Mouse (Mus musculus) CD8-positive naive resting alpha-beta T cell, adult 2 months (primary cell): ENCODE measurements around the gene Ankrd12.
"Not testable (repeated sequence)": the region's sequence is repeated elsewhere in the genome, so short reads cannot be mapped to it uniquely, and the experiment has no call there.

ENCODE experiments used
- DNase-seq, 2 experiments: peaks; one replicate each; pipeline ENCODE4 v3.0.0; 2022; ENCODE audit warnings: low read depth in 2 of 2, low spot score in 2 of 2

Ankrd12 gene

DNA sequence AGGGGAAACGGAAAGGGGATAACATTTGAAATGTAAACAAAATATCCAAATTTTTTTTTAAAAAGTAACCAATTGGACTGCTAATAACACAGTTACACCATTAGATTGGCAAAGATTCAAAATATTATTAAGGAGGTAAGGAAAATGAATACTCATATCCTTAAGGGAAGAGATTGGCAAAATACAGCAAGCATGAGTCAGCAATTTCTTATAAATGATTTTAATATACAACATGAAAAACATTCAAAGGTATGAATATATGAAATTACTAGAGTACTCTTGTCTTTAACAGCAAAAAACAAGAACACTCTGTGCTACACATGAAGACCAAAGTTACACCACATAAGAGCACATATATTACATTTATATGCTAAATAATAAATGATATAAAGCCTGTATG lies 8.1 kb upstream of the Ankrd12 start:
- DNase-seq, result no peak

DNA sequence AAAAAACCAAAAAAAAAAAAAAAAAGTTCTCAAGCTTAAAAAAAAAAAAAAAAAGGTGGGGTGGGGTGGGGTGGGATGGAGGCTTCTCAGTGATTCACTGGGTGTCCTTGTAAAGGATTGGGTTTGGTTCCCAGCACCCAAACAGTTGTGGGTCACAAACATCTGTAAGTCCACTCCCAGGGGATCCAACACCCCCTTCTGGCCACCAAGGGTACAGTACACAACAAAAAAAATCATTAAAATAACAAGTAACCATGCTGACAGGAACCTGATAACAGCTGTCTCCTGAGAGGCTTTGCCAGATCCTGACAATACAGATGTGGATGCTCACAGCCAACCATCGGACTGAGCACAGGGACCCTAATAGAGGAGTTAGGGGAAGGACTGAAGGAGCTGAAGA lies 7.6 kb upstream of the Ankrd12 start:
- DNase-seq, result no peak

DNA sequence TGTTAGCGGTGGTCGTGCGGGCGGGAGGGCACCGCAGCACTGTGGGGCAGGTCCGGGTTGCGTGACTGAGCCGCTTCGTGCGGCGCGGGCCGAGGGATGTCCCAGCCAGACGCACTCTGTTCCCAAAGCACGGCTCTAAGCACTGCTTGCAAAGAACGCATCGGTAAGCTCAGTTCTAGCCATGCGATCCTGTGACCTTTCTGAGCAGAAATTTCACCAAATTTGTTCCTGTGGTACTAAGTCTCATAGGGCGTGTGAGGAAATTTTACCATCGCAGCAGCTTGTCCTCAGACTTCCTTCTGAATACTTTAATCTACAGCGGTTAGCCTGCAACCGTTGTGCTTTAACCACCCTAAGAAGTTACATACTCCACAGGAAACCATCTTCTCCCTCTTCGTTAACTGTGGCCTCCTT lies 555 bp upstream of the Ankrd12 start:
- no peak for DNase-seq

DNA sequence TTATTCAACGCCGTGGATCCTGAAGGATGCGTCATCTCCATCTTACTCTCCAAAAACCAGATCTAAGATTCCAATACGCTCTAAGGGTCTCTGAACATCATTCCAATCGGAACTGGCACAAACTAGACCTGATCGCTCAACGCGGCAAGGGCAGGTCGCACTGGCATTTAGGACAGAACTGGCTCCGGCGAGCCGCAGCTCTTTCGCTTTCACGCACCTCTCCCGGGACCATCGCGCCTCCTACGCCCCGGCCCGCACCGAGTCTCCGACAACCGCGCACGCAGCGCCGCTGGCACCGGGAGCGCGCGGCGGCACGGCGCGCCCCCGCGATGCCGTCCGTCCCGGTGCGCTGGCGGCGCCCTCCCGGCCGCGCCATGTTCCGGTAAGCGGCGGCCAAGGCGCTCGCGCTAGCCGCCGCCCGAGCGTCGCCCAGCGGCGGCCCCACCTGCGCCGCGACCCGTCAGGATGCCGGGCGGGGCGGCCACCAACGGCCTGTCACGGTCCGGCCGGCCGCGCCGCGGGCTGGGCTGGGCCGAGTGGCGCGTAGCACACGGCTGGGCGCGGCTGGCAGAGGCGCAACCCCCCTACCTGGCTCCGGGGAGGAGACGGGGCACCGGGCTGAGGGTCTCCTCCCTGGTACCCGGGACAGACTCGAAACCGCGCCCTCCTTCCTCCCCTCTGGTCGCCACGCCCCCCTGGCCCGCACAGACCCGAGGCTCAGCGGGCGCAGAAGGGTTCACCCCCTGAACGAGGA lies 538 bp downstream of the Ankrd12 start:
- DNase-seq, result peak; percentile 9 to 25

DNA sequence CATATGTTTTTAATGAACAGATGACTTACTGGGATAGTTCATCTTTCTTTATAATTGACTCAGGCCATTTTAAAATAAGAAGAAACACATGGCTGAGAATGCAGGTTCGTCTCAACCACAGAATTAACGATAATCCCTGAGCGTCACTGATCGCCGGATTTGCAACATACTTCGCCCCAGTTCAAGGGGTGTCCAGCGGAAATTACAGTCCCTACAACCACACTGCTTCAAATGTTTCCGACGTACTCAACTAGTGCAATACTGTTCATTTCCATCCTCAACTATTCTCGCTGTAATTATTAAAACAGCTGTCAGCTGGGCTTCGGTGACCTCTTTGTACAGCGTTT lies 1.1 kb downstream of the Ankrd12 start:
- peak in 1 of 2 experiments; percentile 12 for DNase-seq

DNA sequence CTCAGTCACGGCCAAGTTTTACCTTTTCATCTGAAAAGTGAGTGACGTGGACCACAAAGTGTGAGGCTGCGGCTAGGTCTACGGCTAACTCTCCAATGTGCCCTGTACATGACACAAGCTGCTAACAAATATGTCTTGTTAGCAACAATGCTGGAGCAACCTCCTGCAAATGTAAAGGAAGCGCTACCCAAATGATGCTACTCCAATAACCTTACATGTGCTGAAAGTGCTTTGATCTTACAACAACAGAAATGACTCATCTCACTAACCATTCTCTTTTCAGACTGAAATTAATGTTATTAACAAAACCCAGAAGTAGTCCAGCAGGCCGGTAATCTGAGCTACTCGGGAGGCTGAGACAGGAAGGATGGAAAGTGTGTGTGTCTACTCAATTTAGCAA lies 2.9 kb downstream of the Ankrd12 start:
- no peak for DNase-seq

DNA sequence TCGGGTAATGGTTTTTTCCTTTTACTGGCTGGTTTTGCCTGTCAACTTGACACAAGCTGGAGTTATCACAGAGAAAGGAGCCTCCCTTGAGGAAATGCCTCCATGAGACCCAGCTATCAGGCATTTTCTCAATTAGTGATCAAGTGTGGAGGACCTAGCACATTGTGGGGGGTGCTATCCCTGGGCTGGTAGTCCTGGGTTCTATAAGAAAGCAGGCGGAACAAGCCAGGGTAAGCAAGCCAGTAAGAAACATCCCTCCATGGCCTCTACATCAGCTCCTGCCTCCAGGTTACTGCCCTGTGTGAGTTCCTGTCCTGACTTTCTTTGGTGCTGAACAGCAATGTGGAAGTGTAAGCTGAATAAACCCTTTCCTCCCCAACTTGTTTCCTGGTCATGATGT lies 7.9 kb downstream of the Ankrd12 start:
- DNase-seq, result not testable (repeated sequence)

DNA sequence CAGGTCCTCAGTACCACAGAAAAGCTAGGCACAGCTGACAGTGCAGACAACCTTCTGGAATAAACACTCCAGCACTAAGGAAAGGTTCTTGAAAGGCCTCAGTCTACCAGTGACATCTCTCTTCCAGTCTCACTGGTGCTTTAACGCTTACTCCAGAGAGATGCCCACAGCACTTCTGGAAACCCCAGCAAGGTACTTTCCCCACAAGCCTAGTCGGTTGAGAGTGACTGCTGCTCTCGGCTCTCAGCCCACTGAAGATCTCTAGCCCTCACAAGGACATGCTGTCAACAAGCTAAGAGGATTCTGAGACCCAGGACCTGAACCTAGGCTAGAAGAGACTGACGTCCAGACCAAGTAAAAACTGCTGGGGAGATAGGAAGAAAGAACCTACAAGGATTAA lies 11.8 kb downstream of the Ankrd12 start:
- no peak for DNase-seq

DNA sequence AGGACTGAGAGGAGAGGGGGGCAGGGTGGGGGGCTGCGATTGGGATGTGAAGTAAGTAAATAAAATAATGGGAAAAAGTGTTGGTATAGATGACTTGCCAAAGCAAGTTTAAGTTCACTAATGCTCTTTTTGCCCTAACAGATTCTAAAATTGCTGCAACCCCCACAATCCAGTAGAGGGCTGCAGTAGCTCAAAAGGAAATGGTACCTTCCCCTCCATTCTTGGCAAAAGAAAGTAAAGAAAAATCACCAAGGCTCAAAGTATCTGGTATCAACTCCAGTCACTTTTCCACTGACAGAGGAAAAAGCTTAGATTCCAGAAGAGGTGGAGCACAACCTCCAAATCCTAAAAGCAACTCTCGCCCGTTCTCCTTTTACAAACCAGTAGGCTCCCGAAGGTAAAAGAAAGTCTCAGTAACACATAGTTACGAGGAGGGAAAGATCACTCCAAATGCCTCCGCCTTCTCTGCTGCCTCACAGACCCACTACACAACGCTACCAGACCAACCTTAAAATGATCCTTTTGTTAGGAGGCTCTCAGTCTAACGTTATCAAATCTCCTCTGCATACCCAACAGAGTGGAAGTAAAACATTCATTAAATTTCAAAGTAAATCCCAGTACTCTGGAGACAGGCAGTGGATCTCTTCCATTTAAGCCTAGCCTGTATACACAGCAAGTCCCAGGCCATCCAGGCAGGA lies 15.5 kb downstream of the Ankrd12 start:
- no peak for DNase-seq

DNA sequence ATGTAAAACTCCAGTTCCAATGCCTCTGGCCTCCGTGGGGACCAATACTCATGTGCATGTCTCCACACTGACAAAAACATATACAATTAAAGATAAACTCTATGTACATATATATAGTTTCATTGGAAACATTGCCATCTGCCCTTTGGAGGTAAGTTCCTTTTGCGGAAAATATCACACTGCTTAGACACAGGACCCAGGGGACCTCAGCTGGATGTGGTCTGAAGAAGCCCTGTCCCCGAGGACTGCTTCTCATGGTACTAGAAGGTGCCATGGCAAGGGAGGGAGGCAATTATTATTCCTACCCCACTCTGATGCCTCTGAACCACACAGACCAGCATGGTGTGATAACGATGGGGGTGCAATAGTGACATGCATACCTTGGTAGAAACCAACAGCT lies 18.7 kb downstream of the Ankrd12 start:
- no peak for DNase-seq

DNA sequence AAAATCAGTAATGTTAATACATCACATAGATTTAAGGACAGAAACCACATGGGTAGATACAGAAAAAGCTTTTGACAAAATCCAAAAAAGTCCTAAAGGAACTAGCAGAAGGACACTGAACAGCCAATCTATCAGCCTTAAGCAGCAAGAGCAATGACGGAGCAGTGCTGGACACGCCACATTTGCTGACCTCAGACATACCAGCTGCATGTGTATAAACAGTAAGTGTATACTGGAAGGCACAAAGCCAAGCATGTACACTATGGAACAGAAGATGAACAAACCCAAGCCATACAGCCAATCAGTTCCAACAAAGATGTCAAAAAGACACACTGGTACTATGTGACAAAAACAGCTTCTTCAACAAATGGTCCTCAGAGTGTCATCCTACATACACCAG lies 19.7 kb downstream of the Ankrd12 start:
- DNase-seq, result no peak

DNA sequence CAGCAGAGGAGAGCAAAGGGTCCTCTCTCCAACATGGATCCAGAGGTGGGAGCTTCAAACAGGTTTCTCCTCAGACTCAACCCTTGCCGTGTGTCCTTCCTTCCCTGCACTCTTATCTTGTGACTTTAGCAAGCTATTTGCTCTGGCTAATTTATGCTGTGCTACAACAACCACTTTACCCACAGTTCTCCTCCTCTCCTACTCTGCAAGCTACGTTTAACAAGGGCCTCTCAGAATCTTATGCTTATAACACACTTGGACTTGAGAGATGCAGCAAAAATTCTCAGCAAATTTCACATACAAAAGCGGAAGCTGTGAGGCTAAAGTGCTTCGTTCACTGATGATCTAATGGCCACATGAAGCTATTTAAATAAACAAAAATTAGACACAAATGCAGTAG lies 23.5 kb downstream of the Ankrd12 start:
- DNase-seq, result no peak

DNA sequence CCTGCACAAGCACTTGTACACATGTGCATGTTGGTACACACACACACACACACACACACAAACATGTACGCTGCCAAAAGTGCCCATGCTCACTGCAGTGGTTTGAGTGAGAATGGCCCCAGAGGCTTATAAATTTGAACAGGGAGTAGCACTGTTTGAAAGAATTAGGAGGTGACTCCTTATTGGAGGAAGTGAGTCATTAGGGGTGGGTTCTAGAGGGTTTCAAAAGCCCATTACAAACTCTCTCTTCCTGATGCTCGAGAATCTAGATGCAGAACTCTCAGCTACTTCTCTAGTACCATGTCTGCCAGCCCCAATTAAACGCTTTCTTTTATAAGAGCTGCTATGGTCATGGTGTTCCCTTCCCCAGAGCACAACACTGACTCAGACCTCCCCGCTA lies 28.1 kb downstream of the Ankrd12 start:
- no peak for DNase-seq

DNA sequence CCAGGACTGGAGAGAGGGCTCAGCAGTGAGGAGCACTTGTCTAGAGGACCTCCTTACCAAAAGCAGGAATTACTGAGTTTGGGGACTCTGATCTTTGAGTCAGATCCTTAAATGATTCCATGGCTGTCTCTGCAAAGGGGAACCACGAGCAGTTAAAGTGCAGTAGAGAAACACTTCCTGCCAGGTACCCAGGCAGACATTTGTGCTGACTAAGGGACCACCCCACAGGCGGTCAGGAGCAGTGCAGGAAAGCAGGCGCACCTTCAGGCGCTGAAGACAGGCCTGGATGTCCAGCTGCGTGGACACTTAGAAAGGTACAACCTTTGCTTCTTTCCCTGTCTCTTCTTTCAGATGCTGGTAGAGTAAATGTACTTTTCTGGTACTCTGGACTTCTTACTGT lies 28.7 kb downstream of the Ankrd12 start:
- no peak for DNase-seq

DNA sequence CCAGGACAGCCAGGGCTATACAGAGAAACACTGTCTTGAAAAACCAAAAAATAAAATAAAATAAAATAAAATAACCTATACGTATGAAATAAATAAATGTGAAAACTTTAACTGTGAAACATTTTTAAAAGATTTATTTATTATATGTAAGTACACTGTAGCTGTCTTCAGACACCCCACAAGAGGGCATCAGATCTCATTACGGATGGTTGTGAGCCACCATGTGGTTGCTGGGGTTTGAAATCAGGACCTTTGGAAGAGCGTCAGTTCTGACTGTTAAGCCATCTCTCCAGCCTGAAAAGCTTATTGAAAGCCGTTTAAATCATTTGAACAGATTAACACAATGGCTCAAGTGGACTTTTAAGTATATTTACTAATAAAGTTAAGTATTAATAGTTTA lies 33.2 kb downstream of the Ankrd12 start:
- not testable (repeated sequence) for DNase-seq

DNA sequence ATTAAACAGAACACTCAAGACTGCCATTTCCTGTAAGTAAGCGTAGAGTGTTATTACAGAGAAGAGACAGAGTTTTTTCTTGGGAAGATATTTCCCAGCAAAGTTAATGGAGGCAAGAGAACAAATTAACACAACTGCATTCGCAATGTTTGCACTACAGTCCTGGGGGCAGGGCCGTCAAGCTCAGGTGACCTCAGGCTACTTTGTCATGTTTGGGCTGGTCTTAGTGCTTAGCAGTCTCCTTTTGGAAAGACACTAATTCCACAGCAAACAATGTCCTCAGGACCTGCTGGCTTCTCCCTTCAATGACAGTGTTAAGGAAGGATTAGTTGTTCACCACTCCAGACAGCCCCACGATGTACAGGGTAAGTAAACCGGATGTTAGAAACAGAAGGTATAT lies 35.9 kb downstream of the Ankrd12 start:
- no peak for DNase-seq

DNA sequence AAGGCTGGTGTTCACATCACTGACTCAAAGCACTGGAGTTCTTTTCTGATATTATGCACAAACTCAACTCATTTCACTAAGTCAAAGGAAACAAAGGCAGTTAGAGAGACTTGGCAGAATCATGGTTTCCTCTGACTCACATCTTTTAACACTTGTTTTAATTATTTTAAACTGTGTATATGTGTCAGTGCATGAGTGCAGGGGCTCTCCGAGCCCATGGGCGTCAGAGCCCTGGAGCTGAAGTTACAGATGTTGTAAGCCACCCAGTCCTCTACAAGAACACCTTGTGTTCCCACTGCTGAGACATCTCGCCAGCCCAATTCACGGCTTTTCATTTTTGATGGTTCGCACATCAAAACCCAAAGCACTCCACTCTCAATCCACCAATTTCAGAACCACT lies 43.6 kb downstream of the Ankrd12 start:
- DNase-seq, result no peak

DNA sequence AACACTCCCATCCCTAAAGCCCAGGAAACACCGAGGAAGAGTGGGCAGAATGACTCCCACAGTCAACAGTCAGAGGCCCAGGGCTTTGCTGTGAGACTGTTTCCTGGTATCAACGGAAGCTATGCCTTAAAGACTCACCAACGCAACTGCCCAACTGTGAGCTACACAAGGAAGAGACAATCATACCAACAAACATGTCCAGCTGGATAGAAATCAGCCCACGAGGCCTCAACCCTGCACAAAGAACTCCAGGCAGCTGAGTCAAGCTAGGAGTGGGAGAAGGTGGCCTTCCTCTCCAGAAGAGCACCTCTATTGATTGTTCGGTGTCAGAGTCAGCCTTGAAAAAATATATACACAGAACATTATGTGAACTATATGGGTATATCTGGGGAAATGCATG lies 44.9 kb downstream of the Ankrd12 start:
- no peak for DNase-seq

DNA sequence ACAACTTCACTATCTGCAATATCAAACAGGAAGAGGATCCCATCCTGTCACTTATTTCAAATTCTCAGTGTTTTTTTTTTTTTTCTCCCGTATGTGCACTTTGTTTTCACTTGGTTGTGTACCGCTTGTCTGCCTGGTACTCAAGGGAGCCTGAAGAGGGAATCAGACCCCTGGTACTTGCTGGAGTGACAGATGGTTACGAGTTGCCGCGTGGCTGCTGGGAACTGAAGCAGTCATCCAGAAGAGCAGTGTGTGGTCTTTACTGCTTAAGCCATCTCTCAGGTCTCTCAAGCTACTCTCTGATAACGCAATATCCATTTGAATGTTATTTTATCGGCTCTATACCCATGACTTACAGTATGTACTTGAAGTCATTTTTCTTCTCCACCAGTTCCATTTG lies 52.7 kb downstream of the Ankrd12 start:
- no peak for DNase-seq

DNA sequence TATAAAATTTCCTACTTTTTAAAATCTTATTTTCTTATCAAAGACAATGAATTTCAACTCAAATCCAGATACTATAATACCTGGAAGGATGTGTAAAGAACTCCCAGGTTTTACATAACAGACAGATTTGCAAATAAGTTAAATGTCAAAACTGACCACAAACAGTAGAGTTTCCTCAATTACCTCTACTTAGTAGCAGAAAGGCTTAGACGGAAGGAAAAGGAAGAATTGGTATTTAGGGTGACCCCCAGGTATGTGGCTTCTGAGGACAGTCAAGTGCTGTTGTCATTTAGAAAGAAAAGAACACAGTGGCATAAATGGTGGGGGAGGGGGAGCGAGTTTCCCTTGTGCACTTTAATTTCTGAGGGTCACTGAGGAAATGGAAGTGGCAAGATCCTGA lies 65.1 kb downstream of the Ankrd12 start:
- no peak for DNase-seq

DNA sequence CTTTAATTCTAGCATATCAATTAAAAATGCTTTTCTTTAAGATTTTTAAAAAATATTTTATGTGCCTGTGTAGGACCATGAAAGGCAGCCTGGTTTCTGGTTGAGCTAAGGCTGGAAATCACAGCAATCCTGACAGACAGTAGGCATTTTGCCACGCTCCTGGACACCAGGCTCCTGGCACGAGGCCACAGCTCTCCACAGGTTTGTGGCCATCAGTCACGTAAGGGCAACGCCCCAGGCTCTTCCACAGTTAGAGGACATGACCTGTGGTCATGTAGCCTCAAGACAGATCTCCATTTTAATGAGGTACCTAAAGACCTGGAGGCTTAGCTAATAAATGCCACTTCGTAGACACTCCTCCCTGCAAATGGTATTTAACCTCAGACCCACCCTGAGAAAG lies 69.0 kb downstream of the Ankrd12 start:
- DNase-seq, result no peak

DNA sequence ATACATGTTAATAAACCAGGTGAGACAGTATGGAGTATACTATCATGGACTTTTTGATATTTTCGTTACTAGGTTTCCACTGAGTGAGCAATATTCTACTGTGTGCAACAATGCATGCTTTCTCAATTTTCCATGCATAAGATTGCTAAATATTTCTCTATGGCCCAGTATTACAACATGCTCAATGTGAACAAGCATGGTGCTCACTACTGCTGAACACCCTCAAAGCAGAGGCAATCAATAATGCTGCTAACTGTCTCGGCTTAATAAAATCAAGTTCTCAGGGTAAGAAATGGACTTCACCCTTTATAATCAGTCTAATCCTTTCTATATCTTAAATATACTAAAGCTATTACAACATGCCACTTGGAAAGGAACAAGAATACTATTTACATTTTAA lies 69.4 kb downstream of the Ankrd12 start:
- DNase-seq, result no peak
